Mouse (Mus musculus) forebrain, embryonic 16.5 days (tissue): ENCODE data around the gene Oasl1. TPM values are rescaled to one million over a fixed set of nuclear protein-coding genes. Genes with fewer than 3 reads are reported as not detected.
"Not testable (repeated sequence)": the region's sequence is repeated elsewhere in the genome, so short reads cannot be mapped to it uniquely, and the experiment has no call there.

Experiments
- ATAC-seq: fragments of 200-750 bp; cut with Nextera tagmentation; 2 replicates; pipeline ENCODE4 v1.8.0; 2017; ENCODE audit warnings: mild to moderate bottlenecking, moderate library complexity
- H3K27ac ChIP-seq: fragments of 300-500 bp; sonication (generic); 2 replicates; pipeline ENCODE4 v1.5.1; 2014; ENCODE audit warnings: low read length, control low read depth
- H3K27me3 ChIP-seq: fragments of 300-500 bp; sonication (generic); replicated peaks from 2 replicates; pipeline ENCODE4 v1.6.1; 2014; ENCODE audit warnings: low read length; ENCODE audit not compliant: control insufficient read depth, insufficient read depth
- H3K36me3 ChIP-seq: fragments of 300-500 bp; sonication (generic); 2 replicates; pipeline ENCODE4 v1.6.1; 2014; ENCODE audit not compliant: control insufficient read depth, insufficient read depth
- H3K4me1 ChIP-seq: fragments of 300-500 bp; sonication (generic); replicated peaks from 2 replicates; pipeline ENCODE4 v1.6.1; 2014; ENCODE audit warnings: low read length; ENCODE audit not compliant: control insufficient read depth, insufficient read depth
- H3K4me2 ChIP-seq: fragments of 300-500 bp; sonication (generic); 2 replicates; pipeline ENCODE4 v1.6.1; 2014; ENCODE audit warnings: mild to moderate bottlenecking, low read length, control low read depth
- H3K4me3 ChIP-seq: fragments of 300-500 bp; sonication (generic); replicated peaks from 2 replicates; pipeline ENCODE4 v1.5.1; 2014; ENCODE audit warnings: mild to moderate bottlenecking, low read length, control low read depth
- H3K9ac ChIP-seq: fragments of 300-500 bp; sonication (generic); replicated peaks from 2 replicates; pipeline ENCODE4 v1.6.1; 2014; ENCODE audit warnings: low read depth, low read length, control low read depth
- H3K9me3 ChIP-seq: fragments of 300-500 bp; sonication (generic); 2 replicates; pipeline ENCODE4 v1.6.1; 2016; ENCODE audit warnings: low read length; ENCODE audit not compliant: control insufficient read depth
- WGBS: fragments of 180-500 bp; shearing (Covaris S2); extraction: QIAGEN DNeasy Blood & Tissue Kit; methylation state at CpG from one replicate; pipeline ENCODE4 v1.1.7; 2014; 5-methylcytosine and 5-hydroxymethylcytosine counted together
- polyA plus RNA-seq: library from polyadenylated mRNA; unstranded; fragments of >200 nt; fragmentation: Nextera tagmentation; extraction: Ambion mirVana; gene quantifications from 2 replicates; pipeline ENCODE4 v1.2.1, GENCODE M21; 2015

The Oasl1 gene
- polyA plus RNA-seq, 1 experiment from 2014 or later = 0.41 TPM

GRCm38 (mm10) chr5:114917357-114917756, 5.7 kb upstream of the Oasl1 start:
- H3K27me3 ChIP-seq, H3K4me1 ChIP-seq, H3K4me2 ChIP-seq, H3K4me3 ChIP-seq, H3K36me3 ChIP-seq, H3K9ac ChIP-seq, ATAC-seq, H3K27ac ChIP-seq, H3K9me3 ChIP-seq: not testable (repeated sequence)
- 94% methylated on average over 5 of the region's 5 CpGs for WGBS

- H3K27me3 ChIP-seq = no peaks in the 10 kb centered on the region
- H3K9me3 ChIP-seq = peaks cover 3% of the 10 kb centered on the region; the same call in 1 of the 2 replicates
- H3K4me3 ChIP-seq = no peak overlapping the region
- peaks cover 6% of the 10 kb centered on the region for H3K4me1 ChIP-seq
- H3K36me3 ChIP-seq = no peaks in the 10 kb centered on the region
- WGBS = 74% methylated on average over 19 of the region's 19 CpGs
- no peak for ATAC-seq
- H3K9ac ChIP-seq = no peak overlapping the region
- no peak overlapping the region for H3K4me2 ChIP-seq
- no peak overlapping the region for H3K27ac ChIP-seq
Observed at GRCm38 (mm10) chr5:114921551-114922365, 1.3 kb upstream of the Oasl1 start.

GRCm38 (mm10) chr5:114922366-114922731, 691 bp upstream of the Oasl1 start:
- H3K9ac ChIP-seq = no peak overlapping the region
- no peak overlapping the region for H3K4me2 ChIP-seq
- H3K4me1 ChIP-seq = peaks cover 6% of the 10 kb centered on the region
- no peaks in the 10 kb centered on the region for H3K27me3 ChIP-seq
- ATAC-seq = no peak
- no peak overlapping the region for H3K27ac ChIP-seq
- H3K36me3 ChIP-seq = no peaks in the 10 kb centered on the region
- 64% methylated on average over 10 of the region's 10 CpGs for WGBS
- peaks cover 3% of the 10 kb centered on the region; the same call in 1 of the 2 replicates for H3K9me3 ChIP-seq
- H3K4me3 ChIP-seq = no peak overlapping the region

- H3K4me3 ChIP-seq = no peak overlapping the region
- no peaks in the 10 kb centered on the region for H3K27me3 ChIP-seq
- H3K9ac ChIP-seq = no peak overlapping the region
- no peaks in the 10 kb centered on the region for H3K36me3 ChIP-seq
- peaks cover 6% of the 10 kb centered on the region for H3K4me1 ChIP-seq
- 81% methylated on average over 1 of the region's 1 CpGs for WGBS
- H3K4me2 ChIP-seq = no peak overlapping the region
- no peak for ATAC-seq
- H3K27ac ChIP-seq = no peak overlapping the region
- H3K9me3 ChIP-seq = peaks cover 3% of the 10 kb centered on the region; the same call in 1 of the 2 replicates
Observed at GRCm38 (mm10) chr5:114926153-114926684, 3.2 kb downstream of the Oasl1 start.

GRCm38 (mm10) chr5:114926753-114927152, 3.7 kb downstream of the Oasl1 start:
- Histone ChIP-seq H3K4me1 (peaks cover 6% of the 10 kb centered on the region), H3K9me3 (peaks cover 3% of the 10 kb centered on the region; the same call in 1 of the 2 replicates), H3K4me2 (no peak overlapping the region), H3K27me3 (no peaks in the 10 kb centered on the region), H3K36me3 (no peaks in the 10 kb centered on the region), H3K9ac (no peak overlapping the region), H3K27ac (no peak overlapping the region), H3K4me3 (no peak overlapping the region)
- 85% methylated on average over 9 of the region's 9 CpGs for WGBS
- ATAC-seq = no peak

GRCm38 (mm10) chr5:114931626-114932025, 8.6 kb downstream of the Oasl1 start:
- no peak for ATAC-seq
- Histone ChIP-seq H3K27ac (no peak overlapping the region), H3K4me3 (no peak overlapping the region), H3K27me3 (no peaks in the 10 kb centered on the region), H3K4me2 (no peak overlapping the region), H3K9ac (no peak overlapping the region), H3K36me3 (no peaks in the 10 kb centered on the region), H3K4me1 (0 out of 2 replicates have a peak, but pooled peaks cover 3% of the 10 kb centered on the region), H3K9me3 (no peaks in the 10 kb centered on the region)
- 69% methylated on average over 5 of the region's 5 CpGs for WGBS

GRCm38 (mm10) chr5:114933206-114933605, 10.2 kb downstream of the Oasl1 start:
- 0 out of 2 replicates have a peak, but pooled peaks cover under 1% of the 10 kb centered on the region for H3K9me3 ChIP-seq
- no peak overlapping the region for H3K27ac ChIP-seq
- H3K4me3 ChIP-seq = no peak overlapping the region
- no peaks in the 10 kb centered on the region for H3K27me3 ChIP-seq
- H3K36me3 ChIP-seq = no peaks in the 10 kb centered on the region
- no peak overlapping the region for H3K9ac ChIP-seq
- no peak for ATAC-seq
- WGBS = 80% methylated on average over 8 of the region's 8 CpGs
- H3K4me1 ChIP-seq = 0 out of 2 replicates have a peak, but pooled peaks cover 3% of the 10 kb centered on the region
- H3K4me2 ChIP-seq = no peak overlapping the region

GRCm38 (mm10) chr5:114935838-114936237, 12.8 kb downstream of the Oasl1 start:
- ATAC-seq = no peak
- H3K27ac ChIP-seq = no peak overlapping the region
- H3K9ac ChIP-seq = no peak overlapping the region
- H3K9me3 ChIP-seq = peaks cover 5% of the 10 kb centered on the region; the same call in 1 of the 2 replicates
- 11% methylated on average over 3 of the region's 3 CpGs for WGBS
- H3K4me1 ChIP-seq = 0 out of 2 replicates have a peak, but pooled peaks cover 3% of the 10 kb centered on the region
- no peaks in the 10 kb centered on the region for H3K27me3 ChIP-seq
- no peaks in the 10 kb centered on the region for H3K36me3 ChIP-seq
- H3K4me3 ChIP-seq = no peak overlapping the region
- H3K4me2 ChIP-seq = no peak overlapping the region

- H3K27me3 ChIP-seq, H3K9me3 ChIP-seq, H3K4me2 ChIP-seq, H3K36me3 ChIP-seq, H3K4me3 ChIP-seq, H3K4me1 ChIP-seq, H3K9ac ChIP-seq, H3K27ac ChIP-seq, ATAC-seq: not testable (repeated sequence)
- WGBS = 58% methylated on average over 3 of the region's 3 CpGs
Observed at GRCm38 (mm10) chr5:114941138-114941537, 18.1 kb downstream of the Oasl1 start.
